Mouse (Mus musculus): ENCODE data around the gene Fos.

- TF ChIP-seq CTCF (IDR thresholded peaks at IDR 0.05) = no peak
- no peak for TF ChIP-seq EP300 (IDR thresholded peaks at IDR 0.05)
Measured at GRCm38 (mm10) chr12:85475232-85475919, 1.7 kb downstream of the Fos start.
